Mouse (Mus musculus): ENCODE data around the gene Ngdn. TPM values are rescaled to one million over a fixed set of nuclear protein-coding genes. Genes with fewer than 3 reads are reported as not detected.

Gene Ngdn
- total and polyA plus RNA-seq, 2 experiments from 2014 or later: 50.1 to 50.9 TPM

DNA sequence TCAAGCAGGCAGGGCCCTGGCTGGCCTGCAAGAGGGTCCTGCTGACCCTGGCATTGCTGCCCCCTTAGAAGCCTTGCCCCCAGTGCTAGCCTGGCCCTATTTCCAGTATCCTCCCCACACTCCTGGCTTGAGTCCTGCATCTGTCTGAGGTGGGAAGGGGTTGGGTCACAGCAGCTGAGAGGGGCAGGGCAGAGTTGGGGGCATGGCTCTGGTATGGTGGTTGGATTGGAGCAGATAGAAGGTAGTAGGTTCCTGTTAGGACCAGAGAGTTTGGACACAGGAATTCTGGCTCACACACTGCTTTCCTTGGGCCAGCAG, 20.4 kb upstream of the Ngdn start:
- H3K4me3 ChIP-seq (ENCODE audit: low read depth, low read length): peak overlapping the region; percentile 46; the same call in 1 of the 2 replicates
- TF ChIP-seq CTCF (IDR thresholded peaks at IDR 0.05; ENCODE audit: low read depth) (no peak), EP300 (IDR thresholded peaks at IDR 0.05; ENCODE audit: low read depth) (no peak)
- H3K36me3 ChIP-seq (replicated peaks; ENCODE audit: control insufficient read depth, insufficient read depth, low read length): peaks cover 21% of the 10 kb centered on the region
- peak overlapping the region; percentile 99 for H3K27ac ChIP-seq (ENCODE audit: low read depth)
- DNase-seq (ENCODE audit: low spot score) (peak; percentile 30), ATAC-seq (ENCODE audit: insufficient read depth, low read depth) (peak; percentile 40)
- H3K4me2 ChIP-seq (ENCODE audit: low read depth, low read length): peak overlapping the region; percentile 62
- H3K27me3 ChIP-seq (ENCODE audit: control insufficient read depth, insufficient read depth, low read length): no peaks in the 10 kb centered on the region
- H3K4me1 ChIP-seq (ENCODE audit: control insufficient read depth, insufficient read depth): peaks cover 19% of the 10 kb centered on the region; the same call in 1 of the 2 replicates
- peak overlapping the region; percentile 67 for H3K9ac ChIP-seq (replicated peaks; ENCODE audit: low read depth, low read length)
- H3K9me3 ChIP-seq (replicated peaks; ENCODE audit: control insufficient read depth, low read length): no peaks in the 10 kb centered on the region

DNA sequence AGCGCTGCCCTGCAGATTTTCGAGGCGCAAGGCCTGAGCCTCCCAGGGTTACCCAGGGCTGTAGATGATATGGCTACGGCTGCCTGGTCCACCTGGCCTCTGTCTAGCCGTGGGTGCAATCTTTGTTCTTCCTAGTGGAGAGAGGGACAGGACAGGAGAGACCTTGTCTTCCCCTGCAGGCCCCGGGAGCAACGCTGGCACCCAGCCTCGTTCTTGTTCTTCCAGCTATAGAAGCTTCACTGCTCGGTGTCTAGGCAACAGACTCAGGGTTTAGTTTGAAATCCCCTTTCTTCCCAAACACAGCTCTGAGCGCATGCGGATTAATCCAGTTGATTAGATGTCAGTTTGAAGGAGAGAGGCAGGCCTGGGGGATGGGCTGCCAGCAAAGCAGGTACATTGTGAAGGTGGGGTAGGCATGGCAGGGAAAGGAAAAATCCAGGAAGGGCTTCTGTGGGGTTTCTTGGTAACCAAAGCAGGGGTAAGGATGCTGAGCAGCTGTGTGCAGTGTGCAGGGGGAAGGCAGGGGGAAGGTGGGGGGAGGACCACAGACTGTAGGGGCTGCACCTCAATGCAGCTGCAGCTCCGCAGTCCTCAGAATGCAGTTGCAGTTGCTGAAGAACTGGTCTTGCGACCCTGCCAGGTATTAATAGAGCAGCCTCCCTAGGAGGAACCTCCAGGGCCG, 19.7 kb upstream of the Ngdn start:
- Histone ChIP-seq H3K4me2 (ENCODE audit: low read depth, low read length) (peak overlapping the region; percentile 62), H3K27ac (ENCODE audit: low read depth) (peak overlapping the region; percentile 99), H3K36me3 (replicated peaks; ENCODE audit: control insufficient read depth, insufficient read depth, low read length) (peaks cover 13% of the 10 kb centered on the region), H3K9me3 (replicated peaks; ENCODE audit: control insufficient read depth, low read length) (no peaks in the 10 kb centered on the region), H3K27me3 (ENCODE audit: control insufficient read depth, insufficient read depth, low read length) (no peaks in the 10 kb centered on the region), H3K9ac (replicated peaks; ENCODE audit: low read depth, low read length) (peak overlapping the region; percentile 41), H3K4me3 (ENCODE audit: low read depth, low read length) (no peak overlapping the region), H3K4me1 (ENCODE audit: control insufficient read depth, insufficient read depth) (peaks cover 19% of the 10 kb centered on the region; the same call in 1 of the 2 replicates)
- TF ChIP-seq CTCF (IDR thresholded peaks at IDR 0.05; ENCODE audit: low read depth) (no peak), EP300 (IDR thresholded peaks at IDR 0.05; ENCODE audit: low read depth) (0 out of 2 replicates have a peak, but pooled peaks have one; percentile 7)
- ATAC-seq (ENCODE audit: insufficient read depth, low read depth): no peak
- peak; percentile 11 for DNase-seq (ENCODE audit: low spot score)
- 39% methylated on average over 14 of the region's 14 CpGs for WGBS

DNA sequence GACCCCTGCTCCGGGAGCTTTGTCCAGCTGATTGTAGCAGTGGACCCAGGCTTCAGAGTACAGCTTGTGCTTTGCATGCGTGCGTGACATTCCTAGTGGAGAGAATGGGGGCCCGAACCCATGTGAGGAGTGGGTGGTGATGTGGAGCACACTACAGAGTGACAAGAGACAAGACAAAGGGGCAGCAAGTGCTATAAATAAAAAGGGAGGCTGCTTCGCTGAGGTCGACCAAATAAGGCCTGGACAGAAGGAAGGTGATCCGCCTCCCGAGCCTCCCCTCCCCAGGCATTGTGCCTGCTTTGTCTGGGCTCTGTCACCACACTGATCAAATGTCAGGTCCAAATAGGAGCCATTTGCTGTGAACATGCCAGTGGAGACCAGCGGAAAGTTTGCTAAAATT, 18.5 kb upstream of the Ngdn start:
- peak overlapping the region; percentile 52 for H3K9ac ChIP-seq (replicated peaks; ENCODE audit: low read depth, low read length)
- peak overlapping the region; percentile 99 for H3K27ac ChIP-seq (ENCODE audit: low read depth)
- H3K27me3 ChIP-seq (ENCODE audit: control insufficient read depth, insufficient read depth, low read length): no peaks in the 10 kb centered on the region
- ATAC-seq (ENCODE audit: insufficient read depth, low read depth) (peak; percentile 77), DNase-seq (ENCODE audit: low spot score) (peak; percentile 95)
- H3K9me3 ChIP-seq (replicated peaks; ENCODE audit: control insufficient read depth, low read length): no peaks in the 10 kb centered on the region
- 0 out of 2 replicates have a peak, but pooled peaks cover 5% of the 10 kb centered on the region for H3K36me3 ChIP-seq (replicated peaks; ENCODE audit: control insufficient read depth, insufficient read depth, low read length)
- WGBS: 34% methylated on average over 9 of the region's 9 CpGs
- H3K4me2 ChIP-seq (ENCODE audit: low read depth, low read length): peak overlapping the region; percentile 41; the same call in 1 of the 2 replicates
- H3K4me3 ChIP-seq (ENCODE audit: low read depth, low read length): no peak overlapping the region
- H3K4me1 ChIP-seq (ENCODE audit: control insufficient read depth, insufficient read depth): peaks cover 19% of the 10 kb centered on the region; the same call in 1 of the 2 replicates
- TF ChIP-seq EP300 (IDR thresholded peaks at IDR 0.05; ENCODE audit: low read depth): peak; percentile 98
- TF ChIP-seq CTCF (IDR thresholded peaks at IDR 0.05; ENCODE audit: low read depth): no peak

DNA sequence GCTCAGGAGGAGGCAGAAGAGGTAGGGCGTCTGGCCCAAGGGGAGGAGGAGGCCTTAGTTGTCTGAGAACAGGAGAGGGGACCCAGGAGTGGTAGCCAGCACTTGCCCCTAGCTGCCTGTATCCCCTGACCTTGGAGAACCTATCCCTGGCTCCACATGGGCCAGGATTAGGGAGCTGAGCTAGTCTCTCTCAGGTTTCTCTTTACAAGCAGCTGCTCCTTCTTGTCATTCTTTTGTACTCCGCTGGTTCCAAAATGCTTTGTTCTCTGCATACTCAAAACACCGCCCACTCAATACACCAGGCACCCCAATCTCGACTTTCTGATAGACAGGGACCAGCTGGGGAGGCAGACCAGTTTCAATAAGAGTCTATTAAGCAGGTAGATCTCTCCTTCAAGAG, 18.0 kb upstream of the Ngdn start:
- TF ChIP-seq EP300 (IDR thresholded peaks at IDR 0.05; ENCODE audit: low read depth) (no peak), CTCF (IDR thresholded peaks at IDR 0.05; ENCODE audit: low read depth) (no peak)
- Histone ChIP-seq H3K4me2 (ENCODE audit: low read depth, low read length) (peak overlapping the region; percentile 41; the same call in 1 of the 2 replicates), H3K4me1 (ENCODE audit: control insufficient read depth, insufficient read depth) (peaks cover 24% of the 10 kb centered on the region)

DNA sequence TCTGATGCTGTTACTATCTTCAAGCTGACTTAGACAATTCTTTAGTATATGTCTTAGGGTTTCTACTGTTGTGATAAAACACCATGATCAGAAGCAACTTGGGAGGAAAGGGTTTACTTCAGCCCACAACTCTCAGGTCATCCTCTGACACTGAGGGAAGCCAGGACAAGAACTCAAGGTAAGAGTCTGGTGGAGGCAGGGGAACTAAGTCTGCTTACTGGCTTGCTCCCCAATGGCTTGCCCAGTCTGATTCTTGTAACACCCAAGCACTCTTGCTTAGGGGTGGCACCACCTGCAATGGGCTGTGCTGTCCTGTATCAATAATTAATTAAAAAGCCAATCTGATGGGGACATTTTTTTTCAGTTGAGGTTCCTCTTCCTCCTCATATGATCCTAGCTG, 16.6 kb upstream of the Ngdn start:
- Histone ChIP-seq H3K27me3 (ENCODE audit: control insufficient read depth, insufficient read depth, low read length) (no peaks in the 10 kb centered on the region), H3K9ac (replicated peaks; ENCODE audit: low read depth, low read length) (no peak overlapping the region), H3K27ac (ENCODE audit: low read depth) (peak overlapping the region; percentile 99), H3K4me3 (ENCODE audit: low read depth, low read length) (no peak overlapping the region), H3K9me3 (replicated peaks; ENCODE audit: control insufficient read depth, low read length) (no peaks in the 10 kb centered on the region), H3K4me2 (ENCODE audit: low read depth, low read length) (no peak overlapping the region), H3K4me1 (ENCODE audit: control insufficient read depth, insufficient read depth) (peaks cover 38% of the 10 kb centered on the region), H3K36me3 (replicated peaks; ENCODE audit: control insufficient read depth, insufficient read depth, low read length) (no peaks in the 10 kb centered on the region)
- no peak for ATAC-seq (ENCODE audit: insufficient read depth, low read depth)
- DNase-seq (ENCODE audit: low spot score): no peak
- TF ChIP-seq EP300 (IDR thresholded peaks at IDR 0.05; ENCODE audit: low read depth) (no peak), CTCF (IDR thresholded peaks at IDR 0.05; ENCODE audit: low read depth) (no peak)

More for the DNA sequence above, 18.0 kb upstream of the Ngdn start:
- peak; percentile 18 for ATAC-seq (ENCODE audit: insufficient read depth, low read depth)
- Histone ChIP-seq H3K9me3 (replicated peaks; ENCODE audit: control insufficient read depth, low read length) (no peaks in the 10 kb centered on the region), H3K36me3 (replicated peaks; ENCODE audit: control insufficient read depth, insufficient read depth, low read length) (0 out of 2 replicates have a peak, but pooled peaks cover under 1% of the 10 kb centered on the region), H3K27me3 (ENCODE audit: control insufficient read depth, insufficient read depth, low read length) (no peaks in the 10 kb centered on the region), H3K9ac (replicated peaks; ENCODE audit: low read depth, low read length) (peak overlapping the region; percentile 52), H3K27ac (ENCODE audit: low read depth) (peak overlapping the region; percentile 99), H3K4me3 (ENCODE audit: low read depth, low read length) (no peak overlapping the region)
- 29% methylated on average over 4 of the region's 4 CpGs for WGBS
- no peak for DNase-seq (ENCODE audit: low spot score)
